In the genomic region with DNA sequence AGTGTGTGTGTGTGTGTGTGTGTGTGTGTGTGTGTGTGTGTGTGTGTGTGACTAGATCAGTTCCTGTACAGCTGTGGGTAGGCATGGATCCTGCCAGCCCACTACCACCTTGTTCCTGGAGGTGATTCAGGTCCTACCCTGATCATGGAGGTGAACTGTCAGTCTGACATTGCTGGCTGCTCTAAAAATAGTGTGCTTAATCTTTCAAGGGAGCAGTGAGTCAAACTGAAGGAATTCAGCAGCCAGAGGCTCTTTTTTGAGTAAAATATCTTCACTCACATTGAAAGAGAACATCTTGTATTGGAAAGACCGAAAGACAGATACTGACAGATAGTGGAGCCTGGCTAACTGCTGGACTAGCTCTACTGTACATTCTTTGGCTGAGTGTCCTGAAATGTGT, we compare ENCODE assay signal across 22 mouse cellular contexts. TPM values are rescaled to one million over a fixed set of nuclear protein-coding genes. Genes with fewer than 3 reads are reported as not detected.
DNase-seq lines count a peak whose midpoint lies in the region; ATAC-seq and TF ChIP-seq lines count a peak whose summit lies in the region.
"Had no signal": no experiment of that assay in that cellular context is flagged by ENCODE, and none has a peak within 500 bp of the region (broad histone marks: within the 10 kb centered on the region; RNA-seq: fewer than 3 reads in every experiment).

No protein-coding gene starts in this region.

- H3K27me3 ChIP-seq in testis, adult 2 months (ENCODE audit: control insufficient read depth, insufficient read depth, low read length), result no peaks in the 10 kb centered on the region
- H3K27me3 ChIP-seq in heart, embryonic 16.5 days (ENCODE audit: control insufficient read depth, insufficient read depth, low read length), result no peaks in the 10 kb centered on the region
- no peaks in the 10 kb centered on the region for H3K27me3 ChIP-seq in embryonic facial prominence, embryonic 10.5 days (replicated peaks; ENCODE audit: low read depth, poor library complexity, severe bottlenecking)
- H3K27me3 ChIP-seq: neural tube, embryonic 15.5 days; stomach, embryonic 15.5 days had no signal

- H3K4me3 ChIP-seq in testis, adult 2 months (ENCODE audit: control insufficient read depth, low read depth, low read length), result no peak overlapping the region
- H3K4me3 ChIP-seq in heart, embryonic 16.5 days (ENCODE audit: low read length), result no peak overlapping the region
- no peak overlapping the region for H3K4me3 ChIP-seq in embryonic facial prominence, embryonic 10.5 days
- H3K4me3 ChIP-seq: forebrain, embryonic 10.5 days; megakaryocyte, embryonic 14.5 days; neural tube, embryonic 15.5 days; stomach, embryonic 15.5 days had no signal

- 0 out of 2 replicates have a peak, but pooled peaks have one; percentile 61 for ATAC-seq in heart, embryonic 16.5 days (replicated peaks; ENCODE audit: extremely low read depth, insufficient read depth, low FRiP score)
- ATAC-seq: intestine, postnatal 0 days had no signal

- DNase-seq in adrenal gland, postnatal 36 days, result peak; percentile 11 to 26
- no peak for DNase-seq in adrenal gland, postnatal 25 days
- no peak for DNase-seq in testis, postnatal 14 days (ENCODE audit: low spot score)
- DNase-seq in spleen, postnatal 36 days (ENCODE audit: low spot score in 2 of 2), result no peak
- no peak for DNase-seq in embryonic facial prominence, embryonic 10.5 days (ENCODE audit: low spot score)
- no peak for DNase-seq in layer of hippocampus, adult 9-10 months (ENCODE audit: low spot score)
- DNase-seq: cerebellum, postnatal 14 days; gastrocnemius, postnatal 36 days; kidney, postnatal 10 days; layer of hippocampus, adult 9-11 months; liver; lung, adult 18-20 months; thymus, postnatal 25 days had no signal

- no peaks in the 10 kb centered on the region for H3K36me3 ChIP-seq in testis, adult 2 months (ENCODE audit: control insufficient read depth, insufficient read depth, low read length)
- H3K36me3 ChIP-seq in heart, embryonic 16.5 days (ENCODE audit: control insufficient read depth, insufficient read depth), result no peaks in the 10 kb centered on the region
- no peaks in the 10 kb centered on the region for H3K36me3 ChIP-seq in embryonic facial prominence, embryonic 10.5 days (replicated peaks)
- H3K36me3 ChIP-seq: forebrain, embryonic 10.5 days; neural tube, embryonic 15.5 days; stomach, embryonic 15.5 days had no signal

- no peaks in the 10 kb centered on the region; the same call in 1 of the 2 replicates for H3K4me1 ChIP-seq in testis, adult 2 months (ENCODE audit: control insufficient read depth, insufficient read depth, low read length)
- peaks cover 19% of the 10 kb centered on the region for H3K4me1 ChIP-seq in heart, embryonic 16.5 days (ENCODE audit: control insufficient read depth, insufficient read depth, low read length)
- peaks cover 24% of the 10 kb centered on the region for H3K4me1 ChIP-seq in embryonic facial prominence, embryonic 10.5 days
- H3K4me1 ChIP-seq: megakaryocyte, embryonic 14.5 days; neural tube, embryonic 15.5 days had no signal

- no peak for TF ChIP-seq CTCF in testis, adult 2 months (IDR thresholded peaks at IDR 0.05; ENCODE audit: control insufficient read depth, insufficient read depth, insufficient replicate concordance, low read depth, low read length)

- WGBS in heart, embryonic 16.5 days, result 33% methylated on average over 1 of the region's 1 CpGs
- WGBS in embryonic facial prominence, embryonic 10.5 days, result 95% methylated on average over 1 of the region's 1 CpGs

- TF ChIP-seq POLR2A in testis, adult 2 months (IDR thresholded peaks at IDR 0.05; ENCODE audit: control insufficient read depth, low read depth, low read length), result no peak

- 0 out of 2 replicates have a peak overlapping the region, but pooled peaks have one; percentile 58 for H3K27ac ChIP-seq in testis, adult 2 months (ENCODE audit: control insufficient read depth, insufficient read depth, low read depth, low read length)
- H3K27ac ChIP-seq in heart, embryonic 16.5 days (ENCODE audit: low read length), result peak overlapping the region; percentile 53
- H3K27ac ChIP-seq in embryonic facial prominence, embryonic 10.5 days (replicated peaks), result no peak overlapping the region
- H3K27ac ChIP-seq: forebrain, embryonic 10.5 days; hindbrain, embryonic 14.5 days; neural tube, embryonic 15.5 days; stomach, embryonic 15.5 days had no signal

- no peak overlapping the region for H3K9ac ChIP-seq in heart, embryonic 16.5 days (ENCODE audit: low read length)
- H3K9ac ChIP-seq: hindbrain, embryonic 14.5 days; neural tube, embryonic 15.5 days; stomach, embryonic 15.5 days had no signal

- H3K4me2 ChIP-seq in heart, embryonic 16.5 days (ENCODE audit: low read depth, low read length), result peak overlapping the region; percentile 8; the same call in 1 of the 2 replicates
- H3K4me2 ChIP-seq: hindbrain, embryonic 14.5 days; neural tube, embryonic 15.5 days; stomach, embryonic 15.5 days had no signal

- no peaks in the 10 kb centered on the region for H3K9me3 ChIP-seq in heart, embryonic 16.5 days (replicated peaks; ENCODE audit: control insufficient read depth, low read length)
- no peaks in the 10 kb centered on the region for H3K9me3 ChIP-seq in embryonic facial prominence, embryonic 10.5 days
- H3K9me3 ChIP-seq: forebrain, embryonic 10.5 days; megakaryocyte, embryonic 14.5 days; neural tube, embryonic 15.5 days; stomach, embryonic 15.5 days had no signal

RNA-seq across cellular contexts. Expression of a gene that starts 37.4 kb away (rescaled TPM):
- total RNA-seq in adrenal gland, postnatal 36 days (2021), result under 1 TPM in 1 of 2 experiments, not detected in 1; 0.16 TPM
- total RNA-seq in adrenal gland, postnatal 25 days (2021), result not detected in 2 replicates
- 538 and 551 TPM in 2 replicates for polyA plus RNA-seq in testis, adult 2 months (2012; rRNA removed)
- 1.4 and 1.5 TPM in 2 replicates for polyA plus RNA-seq in heart, embryonic 16.5 days (2015; fragmentation: Nextera tagmentation; extraction: Ambion mirVana)
- 0.15 TPM in 1 of 2 replicates, not detected in the other for polyA plus RNA-seq in embryonic facial prominence, embryonic 10.5 days (2016; fragmentation: Nextera tagmentation; extraction: Ambion mirVana)
- total RNA-seq: gastrocnemius, postnatal 36 days had no signal
- polyA plus RNA-seq: forebrain, embryonic 10.5 days; frontal cortex, adult 2 months had no signal

RNA-seq across cellular contexts. Expression of a gene that starts 41.0 kb away (rescaled TPM):
- total RNA-seq in adrenal gland, postnatal 36 days (2021), result 10 to 100 TPM; 23.2 to 25.7 TPM
- 21.3 and 26.9 TPM in 2 replicates for total RNA-seq in adrenal gland, postnatal 25 days (2021)
- polyA plus RNA-seq in testis, adult 2 months (2012; rRNA removed), result 20.1 and 21.7 TPM in 2 replicates
- 39.5 and 42.7 TPM in 2 replicates for polyA plus RNA-seq in heart, embryonic 16.5 days (2015; fragmentation: Nextera tagmentation; extraction: Ambion mirVana)
- 18.8 and 19.1 TPM in 2 replicates for polyA plus RNA-seq in embryonic facial prominence, embryonic 10.5 days (2016; fragmentation: Nextera tagmentation; extraction: Ambion mirVana)

RNA-seq across cellular contexts. Expression of a gene that starts 56.2 kb away (rescaled TPM):
- not detected for total RNA-seq in adrenal gland, postnatal 36 days (2021)
- not detected in 2 replicates for total RNA-seq in adrenal gland, postnatal 25 days (2021)
- 1.5 and 1.7 TPM in 2 replicates for polyA plus RNA-seq in testis, adult 2 months (2012; rRNA removed)
- 0.15 and 0.38 TPM in 2 replicates for polyA plus RNA-seq in heart, embryonic 16.5 days (2015; fragmentation: Nextera tagmentation; extraction: Ambion mirVana)
- 0.47 TPM in 1 of 2 replicates, not detected in the other for polyA plus RNA-seq in embryonic facial prominence, embryonic 10.5 days (2016; fragmentation: Nextera tagmentation; extraction: Ambion mirVana)
- total RNA-seq: gastrocnemius, postnatal 36 days had no signal
- polyA plus RNA-seq: forebrain, embryonic 10.5 days; hindbrain, embryonic 14.5 days had no signal

Comparison
In these comparisons a context has a peak if more than half of its experiments do, and no peak if none do; other contexts are left out.
1. DNase-seq: peak in adrenal gland, postnatal 36 days (2 of 2); none in adrenal gland, postnatal 25 days (single experiment), testis, postnatal 14 days (single experiment), spleen, postnatal 36 days (0 of 2), embryonic facial prominence, embryonic 10.5 days (single experiment) and layer of hippocampus, adult 9-10 months (single experiment).
2. RNA of a gene that starts 37.4 kb away (polyA plus RNA-seq): 538 to 551 TPM in testis, adult 2 months; 1.4 to 1.5 TPM in heart, embryonic 16.5 days and 0.15 TPM in embryonic facial prominence, embryonic 10.5 days; every median in the first group is over 100 times any median in the second.